Mouse (Mus musculus): ENCODE measurements around the gene Olfr1419. TPM values are rescaled to one million over a fixed set of nuclear protein-coding genes. Genes with fewer than 3 reads are reported as not detected.

Olfr1419 gene
- polyA plus RNA-seq, 1 experiment from 2014 or later, result not detected

DNA sequence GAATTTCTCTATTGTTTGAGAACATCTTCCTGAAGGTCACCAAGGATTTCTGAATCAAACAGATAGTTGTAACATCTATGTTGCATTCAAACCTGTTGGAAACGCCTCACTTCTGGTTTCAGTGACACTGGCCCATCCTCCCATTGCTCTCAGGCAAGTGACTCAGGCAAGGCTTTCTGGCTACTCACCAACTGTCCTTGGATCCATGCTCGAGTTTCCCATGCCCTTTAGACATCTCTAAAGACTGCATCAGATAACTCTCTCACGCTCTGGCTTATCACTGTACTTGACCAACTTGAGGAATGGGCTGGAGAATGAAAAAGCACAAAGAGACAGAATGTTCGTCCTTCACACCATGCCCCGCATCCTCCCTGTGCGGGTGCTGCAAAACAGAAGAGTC, 18.4 kb downstream of the Olfr1419 start:
- Histone ChIP-seq H3K27me3 (no peaks in the 10 kb centered on the region), H3K4me2 (no peak overlapping the region)

DNA sequence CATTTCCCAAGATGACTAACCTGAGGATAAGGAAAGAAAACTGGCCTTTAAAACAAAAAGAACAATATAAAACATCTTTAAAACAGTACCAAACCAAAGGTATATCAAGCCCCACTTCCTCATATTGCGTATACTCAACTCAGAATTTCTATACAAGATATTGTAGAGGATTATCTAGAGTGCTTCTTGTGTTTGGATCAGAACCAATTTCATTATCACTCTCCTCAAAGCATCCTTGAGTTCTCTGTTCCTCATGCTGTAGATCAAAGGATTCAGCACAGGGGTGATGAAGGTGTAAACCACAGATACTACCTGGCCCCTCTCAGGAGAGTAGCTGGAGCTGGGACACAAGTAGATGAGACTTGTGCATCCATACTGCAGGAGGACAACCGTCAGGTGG, 20.1 kb downstream of the Olfr1419 start:
- Histone ChIP-seq H3K4me3 (no peak overlapping the region), H3K9me3 (replicated peaks) (no peaks in the 10 kb centered on the region), H3K4me2 (no peak overlapping the region), H3K9ac (no peak overlapping the region), H3K4me1 (no peaks in the 10 kb centered on the region), H3K27me3 (no peaks in the 10 kb centered on the region), H3K27ac (no peak overlapping the region), H3K36me3 (ENCODE audit: poor library complexity, severe bottlenecking) (no peaks in the 10 kb centered on the region)
- no peak for ATAC-seq
- 92% methylated on average over 2 of the region's 2 CpGs for WGBS

More for the DNA sequence above, 18.4 kb downstream of the Olfr1419 start:
- H3K4me3 ChIP-seq, result no peak overlapping the region
- H3K9ac ChIP-seq, result no peak overlapping the region
- 83% methylated on average over 6 of the region's 6 CpGs for WGBS
- H3K27ac ChIP-seq, result no peak overlapping the region
- H3K36me3 ChIP-seq (ENCODE audit: poor library complexity, severe bottlenecking), result no peaks in the 10 kb centered on the region
- H3K4me1 ChIP-seq, result no peaks in the 10 kb centered on the region
- no peaks in the 10 kb centered on the region for H3K9me3 ChIP-seq (replicated peaks)
- no peak for ATAC-seq

DNA sequence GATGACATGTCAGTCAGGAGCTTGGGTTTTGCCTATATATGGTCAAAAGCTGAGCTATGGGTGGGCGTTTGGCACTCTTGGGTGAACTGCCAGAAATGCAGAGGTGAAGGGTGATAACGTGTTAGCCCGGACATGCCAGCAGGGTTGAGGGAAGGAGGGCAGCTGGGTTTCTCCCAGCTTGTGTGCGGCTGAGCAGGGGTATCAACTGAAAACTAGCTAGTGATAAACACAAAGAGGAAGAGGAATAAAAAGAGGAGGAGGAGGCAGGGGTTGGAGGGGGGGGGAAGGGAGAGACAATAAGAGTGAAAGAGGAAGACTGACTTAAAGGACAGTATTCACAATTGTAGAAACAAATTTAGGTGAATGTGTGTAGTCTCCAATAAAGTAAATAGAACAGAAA, 22.3 kb downstream of the Olfr1419 start:
- Histone ChIP-seq H3K9me3 (replicated peaks) (no peaks in the 10 kb centered on the region), H3K4me3 (no peak overlapping the region), H3K9ac (no peak overlapping the region), H3K4me1 (no peaks in the 10 kb centered on the region), H3K4me2 (no peak overlapping the region), H3K27ac (no peak overlapping the region), H3K36me3 (ENCODE audit: poor library complexity, severe bottlenecking) (no peaks in the 10 kb centered on the region), H3K27me3 (no peaks in the 10 kb centered on the region)
- ATAC-seq, result no peak
- WGBS, result 71% methylated on average over 4 of the region's 4 CpGs

GRCm38 (mm10) chr19:11846333-11846732, 28.6 kb downstream of the Olfr1419 start:
- WGBS, result 86% methylated on average over 4 of the region's 4 CpGs
- ATAC-seq, result no peak
- H3K9ac ChIP-seq, result no peak overlapping the region

DNA sequence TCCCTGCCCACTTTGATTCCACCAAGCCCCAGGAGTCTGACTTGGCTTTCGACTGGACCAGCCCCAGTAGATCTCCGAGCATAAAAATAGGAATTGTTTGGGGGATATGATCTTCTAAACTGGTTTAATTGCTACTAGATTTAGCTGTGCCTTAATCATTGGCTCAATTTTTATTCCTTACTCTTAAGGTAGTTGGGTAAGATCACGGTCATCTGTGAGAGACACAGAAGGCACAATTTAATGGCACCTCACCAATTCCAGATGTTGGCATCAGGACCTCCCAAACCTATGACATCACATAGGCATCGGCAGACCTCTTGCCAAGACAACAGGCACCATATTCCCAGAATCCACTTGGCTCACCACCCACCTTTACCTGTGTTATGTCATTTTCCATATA, 35.8 kb downstream of the Olfr1419 start, which contains the start of gene Olfr1417:
Gene Olfr1417 (minus strand): TSS at position 101 of the 400 bp plus-strand sequence.
- no peak within 1 kb of the TSS for H3K27ac ChIP-seq
- WGBS, result 86% methylated on average over 4 of the region's 4 CpGs
- no peaks in the 10 kb centered on the region for H3K9me3 ChIP-seq (replicated peaks)
- H3K4me2 ChIP-seq, result no peak within 1 kb of the TSS
- H3K36me3 ChIP-seq (ENCODE audit: poor library complexity, severe bottlenecking), result no peaks in the 10 kb centered on the region
- no peak within 1 kb of the TSS for H3K4me3 ChIP-seq
- no peaks in the 10 kb centered on the region for H3K27me3 ChIP-seq
- no peak for ATAC-seq
- H3K9ac ChIP-seq, result no peak within 1 kb of the TSS
- no peaks in the 10 kb centered on the region for H3K4me1 ChIP-seq

More at GRCm38 (mm10) chr19:11846333-11846732, 28.6 kb downstream of the Olfr1419 start:
- Histone ChIP-seq H3K4me1 (no peaks in the 10 kb centered on the region), H3K9me3 (replicated peaks) (no peaks in the 10 kb centered on the region), H3K27me3 (no peaks in the 10 kb centered on the region), H3K4me3 (no peak overlapping the region), H3K36me3 (ENCODE audit: poor library complexity, severe bottlenecking) (no peaks in the 10 kb centered on the region), H3K4me2 (no peak overlapping the region), H3K27ac (no peak overlapping the region)

GRCm38 (mm10) chr19:11823346-11824065, 51.4 kb downstream of the Olfr1419 start:
- peaks cover 8% of the 10 kb centered on the region for H3K4me1 ChIP-seq
- no peak for ATAC-seq
- peaks cover 19% of the 10 kb centered on the region for H3K27me3 ChIP-seq
- no peak overlapping the region for H3K27ac ChIP-seq
- no peaks in the 10 kb centered on the region for H3K36me3 ChIP-seq (ENCODE audit: poor library complexity, severe bottlenecking)
- H3K4me3 ChIP-seq, result no peak overlapping the region
- H3K4me2 ChIP-seq, result no peak overlapping the region
- 31% methylated on average over 4 of the region's 4 CpGs for WGBS
- H3K9ac ChIP-seq, result no peak overlapping the region
- no peaks in the 10 kb centered on the region for H3K9me3 ChIP-seq (replicated peaks)

DNA sequence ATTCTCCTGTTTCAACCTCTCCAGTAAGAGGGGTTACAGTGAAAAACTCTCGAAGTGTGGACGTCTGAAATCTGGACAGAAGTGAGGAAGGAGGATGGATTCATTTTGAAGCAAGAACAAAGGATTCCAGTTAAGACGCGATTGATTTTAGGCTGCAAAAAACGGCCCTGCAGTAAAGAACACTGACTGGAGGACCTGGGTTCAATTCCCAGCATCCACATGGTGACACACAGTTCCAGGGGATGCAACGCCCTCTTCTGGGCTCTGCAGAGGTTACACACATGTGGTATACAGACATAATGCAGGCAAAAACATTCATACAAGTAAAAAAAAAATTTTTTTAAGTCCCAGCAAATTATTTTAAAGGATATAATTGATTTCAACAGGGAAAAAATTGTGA, 54.7 kb downstream of the Olfr1419 start:
- Histone ChIP-seq H3K36me3 (ENCODE audit: poor library complexity, severe bottlenecking) (no peaks in the 10 kb centered on the region), H3K9me3 (replicated peaks) (no peaks in the 10 kb centered on the region), H3K4me1 (peaks cover 12% of the 10 kb centered on the region), H3K27ac (no peak overlapping the region), H3K9ac (no peak overlapping the region), H3K4me2 (peak overlapping the region; percentile 95), H3K27me3 (peaks cover 45% of the 10 kb centered on the region), H3K4me3 (peak overlapping the region; percentile 64; the same call in 1 of the 2 replicates)
- no peak for ATAC-seq
- WGBS, result 31% methylated on average over 6 of the region's 6 CpGs

GRCm38 (mm10) chr19:11819800-11820199, 55.1 kb downstream of the Olfr1419 start:
- Histone ChIP-seq H3K4me1 (peaks cover 12% of the 10 kb centered on the region), H3K36me3 (ENCODE audit: poor library complexity, severe bottlenecking) (no peaks in the 10 kb centered on the region), H3K27me3 (peaks cover 49% of the 10 kb centered on the region), H3K4me3 (peak overlapping the region; percentile 64), H3K27ac (no peak overlapping the region), H3K4me2 (peak overlapping the region; percentile 95), H3K9me3 (replicated peaks) (no peaks in the 10 kb centered on the region), H3K9ac (no peak overlapping the region)
- ATAC-seq, result peak; percentile 73
- under 1% methylated on average over 15 of the region's 15 CpGs for WGBS

DNA sequence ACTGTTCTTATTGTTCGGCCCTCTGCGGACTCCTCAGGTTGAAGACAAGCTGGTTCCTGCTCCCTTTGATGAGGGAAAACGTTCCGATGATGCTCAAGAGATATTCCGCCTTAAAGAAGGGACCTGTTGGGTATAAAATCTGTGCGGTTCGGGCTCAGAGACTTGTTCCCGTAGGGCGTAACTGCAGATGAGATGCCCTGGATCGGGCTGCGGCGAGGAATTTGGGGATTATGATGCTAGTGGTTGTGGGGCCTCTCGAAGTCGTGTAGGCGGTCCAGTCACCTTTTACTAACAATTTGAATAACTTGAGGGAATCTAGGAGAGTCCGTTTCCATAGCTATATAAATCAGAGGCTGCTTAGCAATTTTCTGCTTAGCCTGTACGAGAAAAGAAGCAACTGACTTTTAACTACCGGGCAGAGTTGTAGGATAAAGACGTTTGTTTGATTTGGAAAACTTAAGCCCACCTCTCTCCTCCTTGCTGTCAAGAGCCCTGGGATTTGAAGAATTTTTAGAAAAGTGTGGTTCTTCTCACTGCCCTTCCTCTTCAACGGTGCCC, 55.7 kb downstream of the Olfr1419 start, which contains the start of gene Stx3:
Gene Stx3 (minus strand): TSS at position 261 of the 558 bp plus-strand sequence.
- ATAC-seq, result peak; percentile 17
- Histone ChIP-seq H3K27me3 (peaks cover 51% of the 10 kb centered on the region), H3K9ac (peak within 1 kb of the TSS; percentile 73), H3K4me1 (peaks cover 12% of the 10 kb centered on the region), H3K36me3 (ENCODE audit: poor library complexity, severe bottlenecking) (no peaks in the 10 kb centered on the region), H3K27ac (no peak within 1 kb of the TSS), H3K9me3 (replicated peaks) (no peaks in the 10 kb centered on the region), H3K4me2 (peak within 1 kb of the TSS; percentile 95), H3K4me3 (peak within 1 kb of the TSS; percentile 64)
- under 1% methylated on average over 20 of the region's 20 CpGs for WGBS

Small RNA genes lying within 50 kb of the gene (microRNA-seq; reads per million reads assigned to microRNA genes)
- 12.1 reads per million, percentile 25 among the genes with 10 or more reads in this experiment for gene Mir6994

Other genes with a start within 250 kb of the Olfr1419 start
- gene Ms4a3, start 234.3 kb downstream of the Olfr1419 start, polyA plus RNA-seq (2015; fragmentation: Nextera tagmentation; extraction: Ambion mirVana), result not detected in 2 replicates
- not detected in 2 replicates for gene Oosp2, start 214.5 kb downstream of the Olfr1419 start, polyA plus RNA-seq (2015; fragmentation: Nextera tagmentation; extraction: Ambion mirVana)
- not detected in 2 replicates for gene Oosp1, start 184.0 kb downstream of the Olfr1419 start, polyA plus RNA-seq (2015; fragmentation: Nextera tagmentation; extraction: Ambion mirVana)
- not detected in 2 replicates for gene Oosp3, start 178.1 kb downstream of the Olfr1419 start, polyA plus RNA-seq (2015; fragmentation: Nextera tagmentation; extraction: Ambion mirVana)
- not detected in 2 replicates for gene Gif, start 127.6 kb downstream of the Olfr1419 start, polyA plus RNA-seq (2015; fragmentation: Nextera tagmentation; extraction: Ambion mirVana)
- 46.1 and 48.2 TPM in 2 replicates for gene Mrpl16, start 104.7 kb downstream of the Olfr1419 start, polyA plus RNA-seq (2015; fragmentation: Nextera tagmentation; extraction: Ambion mirVana)
- 6.5 and 8.2 TPM in 2 replicates for gene Stx3, start 55.7 kb downstream of the Olfr1419 start, polyA plus RNA-seq (2015; fragmentation: Nextera tagmentation; extraction: Ambion mirVana)
- gene Olfr1417, start 35.9 kb downstream of the Olfr1419 start, polyA plus RNA-seq (2015; fragmentation: Nextera tagmentation; extraction: Ambion mirVana), result 0.12 TPM in 1 of 2 replicates, not detected in the other
- not detected in 2 replicates for gene Olfr1418, start 14.0 kb downstream of the Olfr1419 start, polyA plus RNA-seq (2015; fragmentation: Nextera tagmentation; extraction: Ambion mirVana)
- gene Olfr1420, start 11.5 kb upstream of the Olfr1419 start, polyA plus RNA-seq (2015; fragmentation: Nextera tagmentation; extraction: Ambion mirVana), result 0.05 TPM in 1 of 2 replicates, not detected in the other
- gene Patl1, start 37.3 kb upstream of the Olfr1419 start, polyA plus RNA-seq (2015; fragmentation: Nextera tagmentation; extraction: Ambion mirVana), result 18.9 and 21.4 TPM in 2 replicates
- gene Osbp, start 90.8 kb upstream of the Olfr1419 start, polyA plus RNA-seq (2015; fragmentation: Nextera tagmentation; extraction: Ambion mirVana), result 4.1 and 4.9 TPM in 2 replicates
- not detected in 2 replicates for gene Olfr1423, start 166.2 kb upstream of the Olfr1419 start, polyA plus RNA-seq (2015; fragmentation: Nextera tagmentation; extraction: Ambion mirVana)
- gene Olfr1424, start 187.6 kb upstream of the Olfr1419 start, polyA plus RNA-seq (2015; fragmentation: Nextera tagmentation; extraction: Ambion mirVana), result not detected in 2 replicates
- gene Olfr1425, start 202.6 kb upstream of the Olfr1419 start, polyA plus RNA-seq (2015; fragmentation: Nextera tagmentation; extraction: Ambion mirVana), result not detected in 2 replicates
- not detected in 2 replicates for gene Olfr1426, start 216.9 kb upstream of the Olfr1419 start, polyA plus RNA-seq (2015; fragmentation: Nextera tagmentation; extraction: Ambion mirVana)
- not detected in 2 replicates for gene Olfr1427, start 228.2 kb upstream of the Olfr1419 start, polyA plus RNA-seq (2015; fragmentation: Nextera tagmentation; extraction: Ambion mirVana)
- gene Olfr1428, start 240.8 kb upstream of the Olfr1419 start, polyA plus RNA-seq (2015; fragmentation: Nextera tagmentation; extraction: Ambion mirVana), result not detected in 2 replicates
- gene Olfr76, start 248.1 kb upstream of the Olfr1419 start, polyA plus RNA-seq (2015; fragmentation: Nextera tagmentation; extraction: Ambion mirVana), result not detected in 2 replicates

Data from forebrain, embryonic 13.5 days (tissue).